Mouse (Mus musculus): ENCODE measurements around the gene Gsto1. TPM values are rescaled to one million over a fixed set of nuclear protein-coding genes. Genes with fewer than 3 reads are reported as not detected.

Gsto1 gene
- total RNA-seq (2023), result 17.7 TPM

GRCm38 (mm10) chr19:47854796-47855783, at the start of gene Gsto1:
TSS of gene Gsto1 (plus strand) at chr19:47854970.

GRCm38 (mm10) chr19:47865353-47865947, 10.7 kb downstream of the Gsto1 start, which contains the start of gene Gsto2:
TSS of gene Gsto2 (plus strand) at chr19:47865534.

Other genes with a start within 250 kb of the Gsto1 start
- 0.59 TPM for gene Col17a1, start 162.9 kb upstream of the Gsto1 start, total RNA-seq (2023)
- 71.2 TPM for gene Sfr1, start 123.3 kb upstream of the Gsto1 start, total RNA-seq (2023)
- gene Gsto2, start 10.6 kb downstream of the Gsto1 start, total RNA-seq (2023), result not detected
- not detected for gene Cfap43, start 64.3 kb downstream of the Gsto1 start, total RNA-seq (2023)
- gene Itprip, start 64.3 kb downstream of the Gsto1 start, total RNA-seq (2023), result 112 TPM
- gene Cfap58, start 82.7 kb downstream of the Gsto1 start, total RNA-seq (2023), result not detected